Mouse (Mus musculus) erythroblast, embryonic 14.5 days (primary cell): ENCODE measurements around the gene Ddx11. TPM values are rescaled to one million over a fixed set of nuclear protein-coding genes. Genes with fewer than 3 reads are reported as not detected.
"Not testable (repeated sequence)": the region's sequence is repeated elsewhere in the genome, so short reads cannot be mapped to it uniquely, and the experiment has no call there.

ENCODE experiments used
- H3K27me3 ChIP-seq: 2 replicates; pipeline ENCODE4 v1.6.1; 2012; ENCODE audit warnings: inconsistent platforms; ENCODE audit not compliant: control insufficient read depth
- H3K36me3 ChIP-seq: 2 replicates; pipeline ENCODE4 v1.6.1; 2012; ENCODE audit warnings: mild to moderate bottlenecking, inconsistent platforms; ENCODE audit not compliant: control insufficient read depth
- H3K4me1 ChIP-seq: 2 replicates; pipeline ENCODE4 v1.6.1; 2012; ENCODE audit warnings: inconsistent platforms; ENCODE audit not compliant: control insufficient read depth
- H3K4me3 ChIP-seq: replicated peaks from 2 replicates; pipeline ENCODE3; 2012; ENCODE audit warnings: moderate library complexity, mild to moderate bottlenecking, inconsistent platforms
- H3K9me3 ChIP-seq: 2 replicates; pipeline ENCODE4 v1.6.1; 2012; ENCODE audit warnings: low read length, inconsistent platforms, mixed read lengths; ENCODE audit not compliant: control insufficient read depth
- GATA1 ChIP-seq: IDR thresholded peaks from 2 replicates; pipeline ENCODE4 v1.6.1; 2012; ENCODE audit warnings: low read length, inconsistent platforms, mixed read lengths
- TAL1 ChIP-seq: IDR thresholded peaks from 3 replicates; pipeline ENCODE4 v1.6.1; 2012; ENCODE audit warnings: low read length, inconsistent platforms, mixed read lengths
- polyA plus RNA-seq: library from polyadenylated mRNA; stranded (reverse); fragments of >175 nt; gene quantifications from 2 replicates; pipeline ENCODE4 v1.2.3, GENCODE M21; 2012

Ddx11 gene
- polyA plus RNA-seq, 1 experiment = 0.51 TPM

- Histone ChIP-seq H3K27me3 (no peaks in the 10 kb centered on the region), H3K4me3 (no peak overlapping the region), H3K4me1 (no peaks in the 10 kb centered on the region), H3K36me3 (peaks cover 25% of the 10 kb centered on the region), H3K9me3 (no peaks in the 10 kb centered on the region)
- TF ChIP-seq TAL1 (no peak), GATA1 (no peak)
These were observed 31.6 kb downstream of the Ddx11 start for GRCm38 (mm10) chr17:66154876-66155275.

DNA sequence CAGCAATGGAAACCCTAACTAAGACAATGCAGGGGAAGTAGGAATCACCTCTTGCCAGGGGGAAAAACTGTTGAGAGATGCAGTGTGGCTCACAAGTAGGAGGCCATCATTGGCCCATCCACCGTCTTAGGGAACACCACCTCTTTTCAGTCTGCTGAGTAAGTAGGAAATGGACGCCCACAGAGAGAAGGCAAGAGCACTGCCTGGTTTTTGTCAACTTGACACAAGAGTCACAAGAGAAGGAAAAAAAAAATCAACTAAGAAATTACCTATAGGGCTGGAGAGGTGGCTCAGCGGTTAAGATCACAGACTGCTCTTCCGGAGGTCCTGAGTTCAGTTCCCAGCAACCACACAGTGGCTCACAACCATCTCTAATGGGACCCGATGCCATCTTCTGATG is 35.0 kb downstream of the Ddx11 start:
- H3K9me3 ChIP-seq = peaks cover 19% of the 10 kb centered on the region
- no peak overlapping the region for H3K4me3 ChIP-seq
- no peaks in the 10 kb centered on the region for H3K27me3 ChIP-seq
- H3K4me1 ChIP-seq = no peaks in the 10 kb centered on the region
- H3K36me3 ChIP-seq = no peaks in the 10 kb centered on the region
- TF ChIP-seq TAL1 = no peak

GRCm38 (mm10) chr17:66167141-66167540 is 43.8 kb downstream of the Ddx11 start:
- H3K4me1 ChIP-seq, H3K27me3 ChIP-seq, H3K36me3 ChIP-seq, H3K4me3 ChIP-seq: not testable (repeated sequence)
- H3K9me3 ChIP-seq = peaks cover 27% of the 10 kb centered on the region

GRCm38 (mm10) chr17:66170971-66171370 is 47.7 kb downstream of the Ddx11 start:
- H3K4me3 ChIP-seq, H3K4me1 ChIP-seq, H3K36me3 ChIP-seq, H3K27me3 ChIP-seq: not testable (repeated sequence)
- H3K9me3 ChIP-seq = peaks cover 20% of the 10 kb centered on the region

DNA sequence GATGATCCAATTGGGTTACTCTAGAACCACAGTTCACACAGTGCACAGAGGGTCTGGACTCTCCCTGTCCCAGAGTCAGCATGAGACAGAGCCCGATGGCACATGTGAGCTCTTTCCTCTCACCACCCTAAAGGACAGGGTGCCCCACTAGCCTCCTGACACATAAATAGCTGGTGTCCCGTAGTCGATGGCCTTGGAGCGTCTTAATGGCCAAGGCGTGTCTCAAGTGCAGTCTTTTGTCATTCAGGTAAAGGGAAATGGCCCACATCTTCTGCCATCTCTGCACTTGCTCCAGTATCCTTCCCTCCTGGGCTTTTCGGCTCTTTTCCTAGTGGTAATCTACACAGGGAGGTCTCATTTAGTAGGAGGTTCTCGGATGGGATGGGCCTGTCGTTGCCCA is 67.3 kb downstream of the Ddx11 start:
- Histone ChIP-seq H3K36me3 (no peaks in the 10 kb centered on the region), H3K4me1 (no peaks in the 10 kb centered on the region), H3K4me3 (no peak overlapping the region), H3K9me3 (peaks cover 7% of the 10 kb centered on the region; the same call in 1 of the 2 replicates), H3K27me3 (no peaks in the 10 kb centered on the region)
- no peak for TF ChIP-seq GATA1
- TF ChIP-seq TAL1 = no peak

DNA sequence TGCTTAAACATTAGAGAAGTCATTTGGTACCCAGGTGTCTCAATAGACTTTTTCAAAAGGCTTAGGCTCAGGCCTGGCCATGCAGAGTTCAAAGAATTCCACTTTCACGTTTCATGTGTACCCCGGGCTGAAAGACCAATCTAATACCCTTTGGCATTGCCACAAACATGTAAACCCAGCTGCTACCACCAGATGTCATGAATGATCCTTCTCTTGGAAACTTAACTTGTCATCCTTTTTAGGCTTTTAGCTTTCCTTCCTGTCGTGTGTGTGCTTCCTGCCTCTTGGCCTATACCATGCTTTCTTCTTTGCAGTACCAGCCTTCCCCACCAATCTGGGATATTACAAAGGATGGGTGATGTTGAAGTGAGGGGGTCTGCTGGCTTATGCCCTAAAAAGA is 73.7 kb downstream of the Ddx11 start:
- Histone ChIP-seq H3K4me3 (no peak overlapping the region), H3K9me3 (no peaks in the 10 kb centered on the region), H3K27me3 (no peaks in the 10 kb centered on the region), H3K4me1 (no peaks in the 10 kb centered on the region), H3K36me3 (no peaks in the 10 kb centered on the region)
- no peak for TF ChIP-seq GATA1
- no peak for TF ChIP-seq TAL1

Other genes with a start within 250 kb of the Ddx11 start
- 34.5 and 36.9 TPM in 2 replicates for gene Ralbp1, start 237.7 kb upstream of the Ddx11 start, polyA plus RNA-seq
- 0.20 and 0.31 TPM in 2 replicates for gene Twsg1, start 172.3 kb upstream of the Ddx11 start, polyA plus RNA-seq
- 0.37 and 0.46 TPM in 2 replicates for gene Ankrd12, start 46.4 kb upstream of the Ddx11 start, polyA plus RNA-seq
- 8.3 and 11.1 TPM in 2 replicates for gene Ndufv2, start 22.0 kb upstream of the Ddx11 start, polyA plus RNA-seq
- gene Washc1, start 12.0 kb upstream of the Ddx11 start, polyA plus RNA-seq = 2.2 and 2.3 TPM in 2 replicates